Mouse (Mus musculus): ENCODE data around the gene Shld2.

DNA sequence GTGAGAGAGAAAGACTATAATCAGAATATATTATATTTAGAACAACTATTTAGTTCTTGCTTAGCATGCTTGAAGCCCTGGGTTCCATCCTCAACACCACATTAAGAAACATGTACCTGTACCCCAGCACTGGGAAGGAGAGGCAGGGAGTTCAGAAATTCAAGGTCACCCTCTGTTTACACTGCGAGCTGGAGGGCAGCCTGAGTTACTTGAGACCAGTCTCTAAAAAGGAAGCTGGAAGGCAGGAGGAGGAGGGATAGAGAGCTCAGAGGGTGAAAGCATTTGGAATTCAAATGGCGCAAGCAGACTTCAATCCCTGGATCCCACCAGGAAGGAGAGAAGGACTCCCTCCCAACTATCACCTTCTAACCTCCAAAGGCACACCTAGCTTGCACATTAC is 12.7 kb downstream of the Shld2 start:
- TF ChIP-seq USF1 (IDR thresholded peaks at IDR 0.05; ENCODE audit: low read depth) (no peak), TCF12 (IDR thresholded peaks at IDR 0.05; ENCODE audit: insufficient read depth, poor library complexity, severe bottlenecking) (no peak), TCF3 (IDR thresholded peaks at IDR 0.05; ENCODE audit: insufficient read length, low read depth) (no peak)
